Mouse (Mus musculus): ENCODE measurements around the gene Bcr. TPM values are rescaled to one million over a fixed set of nuclear protein-coding genes. Genes with fewer than 3 reads are reported as not detected.

The Bcr gene
- total and polyA plus RNA-seq, 2 experiments from 2014 or later = 10.1 to 49.6 TPM

GRCm38 (mm10) chr10:75157713-75158112 lies 97.3 kb downstream of the Bcr start:
- Histone ChIP-seq H3K9me3 (ENCODE audit: low read length) (no peaks in the 10 kb centered on the region), H3K4me2 (ENCODE audit: low read depth) (no peak overlapping the region), H3K27ac (ENCODE audit: low read depth, low read length) (no peak overlapping the region), H3K4me1 (ENCODE audit: insufficient read depth) (no peaks in the 10 kb centered on the region), H3K9ac (no peak overlapping the region), H3K4me3 (ENCODE audit: low read depth, low read length) (no peak overlapping the region), H3K27me3 (ENCODE audit: insufficient read depth, low read length) (no peaks in the 10 kb centered on the region), H3K36me3 (ENCODE audit: insufficient read depth) (peaks cover 77% of the 10 kb centered on the region)
- TF ChIP-seq CTCF (IDR thresholded peaks at IDR 0.05; ENCODE audit: low read depth) = no peak
- ATAC-seq (no peak), DNase-seq (no peak)
- 95% methylated on average over 8 of the region's 8 CpGs for WGBS

GRCm38 (mm10) chr10:75158356-75158755 lies 98.0 kb downstream of the Bcr start:
- Histone ChIP-seq H3K9ac (no peak overlapping the region), H3K27me3 (ENCODE audit: insufficient read depth, low read length) (no peaks in the 10 kb centered on the region), H3K9me3 (ENCODE audit: low read length) (no peaks in the 10 kb centered on the region), H3K36me3 (ENCODE audit: insufficient read depth) (peaks cover 80% of the 10 kb centered on the region), H3K4me1 (ENCODE audit: insufficient read depth) (no peaks in the 10 kb centered on the region), H3K4me3 (ENCODE audit: low read depth, low read length) (no peak overlapping the region), H3K27ac (ENCODE audit: low read depth, low read length) (no peak overlapping the region), H3K4me2 (ENCODE audit: low read depth) (no peak overlapping the region)
- no peak for DNase-seq
- ATAC-seq = no peak
- 87% methylated on average over 1 of the region's 1 CpGs for WGBS
- TF ChIP-seq CTCF (IDR thresholded peaks at IDR 0.05; ENCODE audit: low read depth) = no peak

GRCm38 (mm10) chr10:75160171-75160900 lies 99.9 kb downstream of the Bcr start:
- Histone ChIP-seq H3K9me3 (ENCODE audit: low read length) (no peaks in the 10 kb centered on the region), H3K4me1 (ENCODE audit: insufficient read depth) (no peaks in the 10 kb centered on the region), H3K9ac (no peak overlapping the region), H3K36me3 (ENCODE audit: insufficient read depth) (peaks cover 81% of the 10 kb centered on the region), H3K4me3 (ENCODE audit: low read depth, low read length) (no peak overlapping the region), H3K27ac (ENCODE audit: low read depth, low read length) (no peak overlapping the region), H3K27me3 (ENCODE audit: insufficient read depth, low read length) (no peaks in the 10 kb centered on the region), H3K4me2 (ENCODE audit: low read depth) (no peak overlapping the region)
- WGBS = 82% methylated on average over 10 of the region's 10 CpGs
- ATAC-seq (no peak; the same call in 1 of the 2 replicates), DNase-seq (no peak)
- TF ChIP-seq CTCF (IDR thresholded peaks at IDR 0.05; ENCODE audit: low read depth) = peak; percentile 23

DNA sequence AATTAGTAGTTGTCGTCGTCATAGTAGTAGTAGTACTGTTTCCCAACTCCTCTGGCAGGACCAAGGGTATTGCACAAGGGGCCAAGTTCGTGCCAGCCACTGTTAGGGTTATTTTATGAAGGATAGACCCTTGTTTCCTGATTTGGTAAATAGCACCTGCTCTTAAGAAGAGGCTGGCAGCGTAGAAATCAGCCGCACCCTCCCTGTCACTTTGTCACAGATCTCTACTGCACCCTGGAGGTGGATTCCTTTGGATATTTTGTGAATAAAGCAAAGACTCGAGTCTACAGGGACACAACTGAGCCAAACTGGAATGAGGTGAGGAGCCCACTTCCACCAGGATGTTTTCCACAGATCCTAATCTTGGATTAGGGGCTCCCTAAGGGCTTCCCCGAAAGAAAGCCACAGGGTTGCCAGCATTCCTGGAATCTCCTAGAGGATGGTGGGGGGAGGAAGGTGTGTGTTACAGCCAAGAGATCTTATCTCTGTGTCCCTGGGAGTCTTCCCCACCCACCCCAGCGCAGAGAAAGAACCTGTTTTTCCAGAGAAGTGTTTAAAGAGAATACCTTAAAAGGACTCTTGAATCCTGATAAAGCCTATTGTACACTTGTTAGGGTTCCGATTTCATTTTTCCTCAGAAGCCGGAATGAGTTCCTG lies 105.6 kb downstream of the Bcr start:
- H3K9ac ChIP-seq = no peak overlapping the region
- 72% methylated on average over 10 of the region's 10 CpGs for WGBS
- H3K4me3 ChIP-seq (ENCODE audit: low read depth, low read length) = no peak overlapping the region
- H3K27ac ChIP-seq (ENCODE audit: low read depth, low read length) = no peak overlapping the region
- peaks cover 78% of the 10 kb centered on the region for H3K36me3 ChIP-seq (ENCODE audit: insufficient read depth)
- no peaks in the 10 kb centered on the region for H3K4me1 ChIP-seq (ENCODE audit: insufficient read depth)
- no peaks in the 10 kb centered on the region for H3K27me3 ChIP-seq (ENCODE audit: insufficient read depth, low read length)
- H3K9me3 ChIP-seq (ENCODE audit: low read length) = no peaks in the 10 kb centered on the region
- DNase-seq (peak; percentile 25), ATAC-seq (no peak)
- TF ChIP-seq CTCF (IDR thresholded peaks at IDR 0.05; ENCODE audit: low read depth) = peak; percentile 20; the same call in 1 of the 2 replicates
- H3K4me2 ChIP-seq (ENCODE audit: low read depth) = no peak overlapping the region

GRCm38 (mm10) chr10:75166601-75167000 lies 106.2 kb downstream of the Bcr start:
- Histone ChIP-seq H3K4me2 (ENCODE audit: low read depth) (no peak overlapping the region), H3K4me1 (ENCODE audit: insufficient read depth) (no peaks in the 10 kb centered on the region), H3K9ac (no peak overlapping the region), H3K27ac (ENCODE audit: low read depth, low read length) (no peak overlapping the region), H3K36me3 (ENCODE audit: insufficient read depth) (peaks cover 83% of the 10 kb centered on the region), H3K27me3 (ENCODE audit: insufficient read depth, low read length) (no peaks in the 10 kb centered on the region), H3K4me3 (ENCODE audit: low read depth, low read length) (no peak overlapping the region), H3K9me3 (ENCODE audit: low read length) (no peaks in the 10 kb centered on the region)
- no peak for ATAC-seq
- no peak for DNase-seq
- 92% methylated on average over 4 of the region's 4 CpGs for WGBS
- TF ChIP-seq CTCF (IDR thresholded peaks at IDR 0.05; ENCODE audit: low read depth) = no peak

GRCm38 (mm10) chr10:75170207-75170850 lies 109.9 kb downstream of the Bcr start:
- 82% methylated on average over 12 of the region's 12 CpGs for WGBS
- no peaks in the 10 kb centered on the region for H3K4me1 ChIP-seq (ENCODE audit: insufficient read depth)
- peaks cover 75% of the 10 kb centered on the region for H3K36me3 ChIP-seq (ENCODE audit: insufficient read depth)
- ATAC-seq (no peak), DNase-seq (no peak)
- no peak overlapping the region for H3K4me2 ChIP-seq (ENCODE audit: low read depth)
- H3K4me3 ChIP-seq (ENCODE audit: low read depth, low read length) = no peak overlapping the region
- no peaks in the 10 kb centered on the region for H3K27me3 ChIP-seq (ENCODE audit: insufficient read depth, low read length)
- H3K9ac ChIP-seq = no peak overlapping the region
- no peak overlapping the region for H3K27ac ChIP-seq (ENCODE audit: low read depth, low read length)
- no peaks in the 10 kb centered on the region for H3K9me3 ChIP-seq (ENCODE audit: low read length)
- TF ChIP-seq CTCF (IDR thresholded peaks at IDR 0.05; ENCODE audit: low read depth) = no peak

GRCm38 (mm10) chr10:75173056-75173455 lies 112.7 kb downstream of the Bcr start:
- DNase-seq (no peak), ATAC-seq (no peak)
- no peaks in the 10 kb centered on the region for H3K9me3 ChIP-seq (ENCODE audit: low read length)
- no peaks in the 10 kb centered on the region for H3K27me3 ChIP-seq (ENCODE audit: insufficient read depth, low read length)
- H3K27ac ChIP-seq (ENCODE audit: low read depth, low read length) = no peak overlapping the region
- 77% methylated on average over 8 of the region's 8 CpGs for WGBS
- H3K4me2 ChIP-seq (ENCODE audit: low read depth) = no peak overlapping the region
- no peaks in the 10 kb centered on the region for H3K4me1 ChIP-seq (ENCODE audit: insufficient read depth)
- no peak overlapping the region for H3K4me3 ChIP-seq (ENCODE audit: low read depth, low read length)
- peaks cover 83% of the 10 kb centered on the region for H3K36me3 ChIP-seq (ENCODE audit: insufficient read depth)
- TF ChIP-seq CTCF (IDR thresholded peaks at IDR 0.05; ENCODE audit: low read depth) = no peak
- no peak overlapping the region for H3K9ac ChIP-seq
